Mouse (Mus musculus) heart, postnatal 0 days (tissue): Measurements from ENCODE around the gene Ptprt.

Experiments used
- CTCF ChIP-seq: IDR thresholded peaks from 2 replicates; pipeline ENCODE4 v1.5.1; 2016; ENCODE audit warnings: antibody characterized with exemption, control low read depth, low read depth
- EP300 ChIP-seq: IDR thresholded peaks from 2 replicates; pipeline ENCODE4 v1.6.1; 2016; ENCODE audit warnings: antibody characterized with exemption, low read depth

- TF ChIP-seq CTCF (no peak), EP300 (no peak)
These were observed 409.7 kb downstream of the Ptprt start for GRCm38 (mm10) chr2:162251272-162251671.
